Mouse (Mus musculus): ENCODE data around the gene Hpgds.
A peak's percentile ranks its signal among the peaks of the same experiment; 100 is the strongest.

Hpgds gene

DNA sequence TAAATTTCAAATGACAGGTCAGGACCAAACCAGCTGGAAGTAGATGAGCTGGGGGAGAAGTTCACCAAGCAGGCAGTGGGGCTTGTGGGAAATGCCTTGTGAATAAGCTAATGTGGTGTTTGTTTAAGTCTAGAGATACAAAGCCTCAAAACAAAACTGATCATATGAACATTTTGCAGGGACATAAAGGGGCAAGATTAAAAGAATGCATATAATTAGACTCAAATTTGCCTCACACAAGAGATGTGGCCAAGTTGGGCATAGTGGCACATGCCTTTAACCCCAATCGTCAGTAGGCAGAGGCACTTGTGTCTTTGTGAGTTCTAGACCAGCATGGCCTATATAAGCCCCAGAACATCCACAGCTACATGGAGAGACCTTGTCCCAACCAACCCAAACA is 2.4 kb downstream of the Hpgds start:
- no peak for TF ChIP-seq POU5F1 (IDR thresholded peaks at IDR 0.05; ENCODE audit: borderline replicate concordance, low read length)
- no peak for TF ChIP-seq NANOG (IDR thresholded peaks at IDR 0.05; ENCODE audit: borderline replicate concordance, low read length)
- H3K36me3 ChIP-seq (ENCODE audit: insufficient read depth, low read length): no peaks in the 10 kb centered on the region
- no peaks in the 10 kb centered on the region for H3K27me3 ChIP-seq (ENCODE audit: insufficient read depth, low read length)
- no peaks in the 10 kb centered on the region for H3K9me3 ChIP-seq (ENCODE audit: low read length)
- no peaks in the 10 kb centered on the region for H3K4me1 ChIP-seq (replicated peaks; ENCODE audit: low read depth, low read length)
- H3K4me3 ChIP-seq (replicated peaks; ENCODE audit: low read length): no peak overlapping the region

DNA sequence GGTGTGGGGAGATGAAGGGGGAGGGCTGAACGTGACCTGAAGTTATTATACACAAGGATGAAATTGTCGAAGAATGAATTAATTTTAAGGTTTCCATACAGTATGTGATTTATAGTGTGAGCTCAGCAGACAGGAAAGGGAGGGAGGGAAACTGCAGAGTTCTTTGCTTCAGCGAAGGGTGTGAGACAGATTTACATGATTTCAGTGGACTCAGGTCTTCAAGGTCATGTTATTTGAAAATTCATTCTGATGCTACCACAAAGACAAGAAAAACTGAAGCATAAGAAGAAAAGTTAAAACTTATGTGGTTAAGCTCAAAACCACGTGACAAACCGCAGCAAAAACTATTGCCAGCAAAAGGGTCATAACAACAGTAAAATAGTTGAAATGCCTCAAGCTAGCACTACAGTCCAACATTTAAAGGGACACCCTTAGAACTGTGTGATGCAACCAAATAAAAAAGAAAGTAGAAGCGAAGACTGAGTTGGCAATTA is 3.9 kb downstream of the Hpgds start:
- H3K9me3 ChIP-seq (ENCODE audit: low read length): no peaks in the 10 kb centered on the region
- H3K4me3 ChIP-seq (replicated peaks; ENCODE audit: low read length): no peak overlapping the region
- H3K4me1 ChIP-seq (replicated peaks; ENCODE audit: low read depth, low read length): no peaks in the 10 kb centered on the region
- no peaks in the 10 kb centered on the region for H3K27me3 ChIP-seq (ENCODE audit: insufficient read depth, low read length)
- TF ChIP-seq CTCF (conservative IDR thresholded peaks at IDR 0.05; ENCODE audit: low read length): no peak
- TF ChIP-seq POU5F1 (IDR thresholded peaks at IDR 0.05; ENCODE audit: borderline replicate concordance, low read length): no peak
- no peak for TF ChIP-seq NANOG (IDR thresholded peaks at IDR 0.05; ENCODE audit: borderline replicate concordance, low read length)
- no peaks in the 10 kb centered on the region for H3K36me3 ChIP-seq (ENCODE audit: insufficient read depth, low read length)

DNA sequence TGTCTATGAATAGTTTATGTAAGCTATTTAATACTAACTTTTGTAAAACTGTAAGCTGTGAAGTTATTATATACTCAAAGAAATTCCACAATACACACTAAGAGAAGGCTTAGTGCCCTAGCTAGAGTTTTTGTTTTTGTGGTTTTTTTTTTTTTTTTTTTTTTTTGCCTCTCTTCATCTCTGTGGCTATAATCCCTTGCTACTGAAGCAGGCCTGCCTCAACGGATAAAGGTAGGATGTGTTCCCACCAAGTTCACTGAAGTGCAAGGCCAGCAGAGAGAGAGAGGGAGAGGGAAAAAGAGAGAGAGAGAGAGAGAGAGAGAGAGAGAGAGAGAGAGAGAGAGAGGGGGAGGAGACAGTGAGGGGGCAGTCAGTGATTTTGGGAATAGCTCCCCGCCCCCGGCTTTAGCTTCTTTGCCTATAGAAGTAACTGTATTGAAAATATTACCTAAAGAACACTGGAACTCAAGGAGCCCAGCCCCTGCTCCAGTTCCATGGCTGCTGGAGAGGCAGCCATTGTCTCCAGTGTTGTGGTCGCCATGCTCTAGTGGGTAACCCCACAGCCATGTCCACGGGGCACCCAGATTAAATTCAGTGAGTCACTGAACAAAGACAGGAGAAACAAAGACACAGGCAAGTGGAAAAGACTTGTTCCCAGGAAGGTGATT is 4.5 kb downstream of the Hpgds start:
- no peaks in the 10 kb centered on the region for H3K27me3 ChIP-seq (ENCODE audit: insufficient read depth, low read length)
- H3K9me3 ChIP-seq (ENCODE audit: low read length): no peaks in the 10 kb centered on the region
- H3K4me1 ChIP-seq (replicated peaks; ENCODE audit: low read depth, low read length): no peaks in the 10 kb centered on the region
- TF ChIP-seq NANOG (IDR thresholded peaks at IDR 0.05; ENCODE audit: borderline replicate concordance, low read length) (no peak), CTCF (conservative IDR thresholded peaks at IDR 0.05; ENCODE audit: low read length) (no peak), POU5F1 (IDR thresholded peaks at IDR 0.05; ENCODE audit: borderline replicate concordance, low read length) (no peak)
- no peaks in the 10 kb centered on the region for H3K36me3 ChIP-seq (ENCODE audit: insufficient read depth, low read length)
- no peak overlapping the region for H3K4me3 ChIP-seq (replicated peaks; ENCODE audit: low read length)

DNA sequence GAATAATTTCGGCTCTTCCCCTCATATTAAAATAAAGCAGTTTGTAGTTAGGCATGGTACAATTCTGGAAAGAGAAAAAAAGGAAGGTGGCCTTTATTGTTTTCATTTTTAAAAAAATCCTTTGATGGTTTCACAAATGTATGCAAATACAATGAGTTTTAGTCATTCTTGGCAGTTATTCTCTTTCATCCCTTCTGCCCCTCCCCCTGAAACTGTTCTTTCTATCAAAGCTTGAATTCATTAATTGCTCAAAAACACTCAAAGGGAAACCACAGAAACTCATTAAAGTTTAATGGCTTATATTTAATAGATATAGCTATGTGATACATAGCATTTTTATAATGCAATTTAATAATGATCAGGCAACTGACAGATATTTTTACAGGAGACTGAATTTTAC is 6.5 kb downstream of the Hpgds start:
- H3K36me3 ChIP-seq (ENCODE audit: insufficient read depth, low read length): no peaks in the 10 kb centered on the region
- H3K4me3 ChIP-seq (replicated peaks; ENCODE audit: low read length): no peak overlapping the region
- H3K9me3 ChIP-seq (ENCODE audit: low read length): no peaks in the 10 kb centered on the region
- H3K27me3 ChIP-seq (ENCODE audit: insufficient read depth, low read length): no peaks in the 10 kb centered on the region
- H3K4me1 ChIP-seq (replicated peaks; ENCODE audit: low read depth, low read length): no peaks in the 10 kb centered on the region
- TF ChIP-seq CTCF (conservative IDR thresholded peaks at IDR 0.05; ENCODE audit: low read length) (no peak), POU5F1 (IDR thresholded peaks at IDR 0.05; ENCODE audit: borderline replicate concordance, low read length) (no peak), NANOG (IDR thresholded peaks at IDR 0.05; ENCODE audit: borderline replicate concordance, low read length) (no peak)

DNA sequence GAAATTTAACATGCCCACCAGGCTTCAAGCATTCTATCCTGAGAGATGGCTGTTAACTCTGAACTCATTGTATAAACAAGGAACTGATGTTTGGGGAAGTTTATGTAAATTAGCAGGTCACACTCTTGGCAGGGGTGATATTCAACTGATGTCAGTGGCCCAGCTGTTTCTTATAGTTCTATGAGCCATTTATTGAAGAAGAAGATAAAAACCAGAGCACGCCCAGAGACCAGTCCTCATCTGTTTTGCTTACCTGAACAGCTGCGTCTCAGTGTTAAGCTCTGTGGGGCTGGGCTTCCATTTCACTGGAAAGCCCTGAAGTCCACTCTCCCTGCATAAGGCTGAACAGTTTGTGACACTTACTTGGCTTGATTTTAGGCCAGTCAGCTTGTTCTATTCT is 6.9 kb downstream of the Hpgds start:
- Histone ChIP-seq H3K27me3 (ENCODE audit: insufficient read depth, low read length) (no peaks in the 10 kb centered on the region), H3K9me3 (ENCODE audit: low read length) (no peaks in the 10 kb centered on the region), H3K4me1 (replicated peaks; ENCODE audit: low read depth, low read length) (no peaks in the 10 kb centered on the region), H3K4me3 (replicated peaks; ENCODE audit: low read length) (no peak overlapping the region), H3K36me3 (ENCODE audit: insufficient read depth, low read length) (no peaks in the 10 kb centered on the region)
- TF ChIP-seq NANOG (IDR thresholded peaks at IDR 0.05; ENCODE audit: borderline replicate concordance, low read length): no peak

DNA sequence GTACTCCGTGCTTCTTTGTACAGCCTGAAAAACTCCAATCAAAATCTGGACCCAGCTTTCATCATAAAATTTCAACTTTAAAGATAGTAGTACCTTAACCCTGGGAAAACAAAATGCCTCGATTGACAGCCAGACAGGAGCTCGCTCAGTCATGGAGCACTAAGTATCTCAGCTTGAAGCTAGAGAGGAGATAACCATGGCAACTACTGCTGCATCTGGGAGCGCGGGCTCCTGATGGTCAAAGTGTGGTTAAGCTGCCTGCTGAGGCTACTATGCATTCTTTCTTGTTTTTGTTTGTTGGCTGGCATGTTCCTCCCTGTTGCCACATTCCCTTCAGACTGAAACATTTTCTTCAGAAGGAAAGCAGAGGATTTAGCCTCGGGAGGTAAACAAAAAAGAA is 12.3 kb downstream of the Hpgds start:
- TF ChIP-seq CTCF (conservative IDR thresholded peaks at IDR 0.05; ENCODE audit: low read length) (no peak), POU5F1 (IDR thresholded peaks at IDR 0.05; ENCODE audit: borderline replicate concordance, low read length) (no peak), NANOG (IDR thresholded peaks at IDR 0.05; ENCODE audit: borderline replicate concordance, low read length) (no peak)
- no peaks in the 10 kb centered on the region for H3K27me3 ChIP-seq (ENCODE audit: insufficient read depth, low read length)
- H3K9me3 ChIP-seq (ENCODE audit: low read length): no peaks in the 10 kb centered on the region
- no peak overlapping the region for H3K4me3 ChIP-seq (replicated peaks; ENCODE audit: low read length)
- no peaks in the 10 kb centered on the region; the same call in 1 of the 2 replicates for H3K4me1 ChIP-seq (replicated peaks; ENCODE audit: low read depth, low read length)
- H3K36me3 ChIP-seq (ENCODE audit: insufficient read depth, low read length): no peaks in the 10 kb centered on the region

DNA sequence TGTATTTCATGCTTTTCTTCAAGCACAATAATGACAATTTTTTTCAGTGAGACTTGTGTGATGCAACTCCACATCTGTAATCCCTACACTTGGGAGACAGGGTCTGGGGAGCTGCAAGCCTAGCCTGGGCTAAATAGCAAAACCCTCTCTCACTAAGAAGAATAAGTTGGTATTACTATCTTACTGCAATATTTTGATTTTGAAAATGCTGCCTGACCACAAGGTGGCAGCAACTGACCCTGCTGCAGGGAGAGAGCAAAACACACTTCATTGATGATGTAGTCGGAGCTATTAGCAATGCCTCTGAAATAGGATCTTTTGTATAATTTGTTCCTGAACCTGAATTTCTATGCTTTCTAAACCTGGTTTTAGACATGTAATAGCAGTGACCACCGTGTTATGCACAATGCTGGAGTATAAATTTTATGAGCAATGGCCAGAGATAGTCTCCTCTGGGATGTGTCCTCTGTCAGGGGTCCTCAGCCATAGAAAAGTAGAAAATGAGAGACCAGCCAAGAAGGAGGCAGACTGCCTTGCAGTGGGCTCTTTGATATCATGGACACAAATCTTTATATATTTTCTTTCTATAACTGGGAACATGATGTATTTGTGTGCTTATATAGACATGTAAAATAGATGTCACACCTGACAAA is 18.5 kb downstream of the Hpgds start:
- no peaks in the 10 kb centered on the region for H3K27me3 ChIP-seq (ENCODE audit: insufficient read depth, low read length)
- H3K4me3 ChIP-seq (replicated peaks; ENCODE audit: low read length): no peak overlapping the region
- H3K9me3 ChIP-seq (ENCODE audit: low read length): no peaks in the 10 kb centered on the region
- H3K4me1 ChIP-seq (replicated peaks; ENCODE audit: low read depth, low read length): no peaks in the 10 kb centered on the region; the same call in 1 of the 2 replicates
- H3K36me3 ChIP-seq (ENCODE audit: insufficient read depth, low read length): peaks cover 29% of the 10 kb centered on the region
- no peak for TF ChIP-seq NANOG (IDR thresholded peaks at IDR 0.05; ENCODE audit: borderline replicate concordance, low read length)
- no peak for TF ChIP-seq POU5F1 (IDR thresholded peaks at IDR 0.05; ENCODE audit: borderline replicate concordance, low read length)
- TF ChIP-seq CTCF (conservative IDR thresholded peaks at IDR 0.05; ENCODE audit: low read length): peak; percentile 61

DNA sequence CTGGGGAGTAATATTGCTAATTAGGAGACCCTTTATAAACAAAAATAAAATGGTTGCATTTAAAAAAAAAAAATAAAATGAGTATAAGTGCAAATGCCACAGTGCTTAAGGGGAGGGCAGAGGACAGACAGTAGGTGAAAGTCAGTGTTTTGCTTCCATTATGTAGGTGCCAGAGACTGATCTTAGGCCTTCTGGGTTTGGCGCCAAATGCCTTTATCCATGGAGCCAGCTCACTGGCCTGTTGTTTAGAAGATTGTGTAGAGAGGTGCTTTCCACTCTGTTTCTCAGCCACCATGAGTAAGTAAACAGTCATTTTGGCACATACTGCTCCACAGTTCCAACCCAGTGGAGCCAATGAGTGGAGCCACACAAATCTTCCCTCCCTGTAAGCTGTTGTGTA is 27.2 kb downstream of the Hpgds start:
- Histone ChIP-seq H3K36me3 (ENCODE audit: insufficient read depth, low read length) (peaks cover 94% of the 10 kb centered on the region), H3K9me3 (ENCODE audit: low read length) (no peaks in the 10 kb centered on the region), H3K4me1 (replicated peaks; ENCODE audit: low read depth, low read length) (peaks cover 6% of the 10 kb centered on the region; the same call in 1 of the 2 replicates), H3K27me3 (ENCODE audit: insufficient read depth, low read length) (no peaks in the 10 kb centered on the region), H3K4me3 (replicated peaks; ENCODE audit: low read length) (no peak overlapping the region)
- TF ChIP-seq POU5F1 (IDR thresholded peaks at IDR 0.05; ENCODE audit: borderline replicate concordance, low read length) (no peak), CTCF (conservative IDR thresholded peaks at IDR 0.05; ENCODE audit: low read length) (no peak), NANOG (IDR thresholded peaks at IDR 0.05; ENCODE audit: borderline replicate concordance, low read length) (no peak)
